Mouse (Mus musculus): ENCODE measurements at regions not wholly inside any gene's neighbourhood (a gene's known extent, or its start where the extent isn't known, plus 50 kb on each side); places are given as distances from the start of the nearest gene placed in this dataset.

DNA sequence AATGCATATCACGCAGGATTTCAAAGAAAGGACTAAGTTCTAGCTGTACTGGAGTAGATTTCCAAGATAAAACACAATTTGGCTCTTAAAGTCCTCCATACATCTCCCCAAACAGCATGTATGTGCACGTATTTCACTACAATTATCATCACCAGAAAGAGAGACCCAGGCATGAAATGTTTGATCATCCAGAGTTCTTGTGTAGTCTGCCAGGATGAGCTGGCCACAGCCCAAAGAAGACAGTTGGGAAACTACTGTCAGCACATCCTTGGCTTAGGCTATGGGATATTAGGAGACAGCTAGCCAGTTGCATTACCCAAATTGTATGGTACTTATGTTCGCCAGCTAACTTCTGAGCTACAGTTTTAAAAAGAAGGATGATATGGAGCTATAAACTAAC is 1216.3 kb downstream of the Pcdh9 start:
- Histone ChIP-seq H3K9ac (replicated peaks) (no peak overlapping the region), H3K27ac (ENCODE audit: low read depth) (no peak overlapping the region), H3K4me3 (ENCODE audit: low read depth, low read length) (no peak overlapping the region), H3K4me2 (ENCODE audit: low read depth, low read length) (no peak overlapping the region), H3K9me3 (ENCODE audit: low read length) (no peaks in the 10 kb centered on the region; the same call in 1 of the 2 replicates), H3K27me3 (ENCODE audit: insufficient read depth, low read length) (no peaks in the 10 kb centered on the region), H3K4me1 (ENCODE audit: insufficient read depth) (no peaks in the 10 kb centered on the region), H3K36me3 (replicated peaks; ENCODE audit: insufficient read depth, low read length) (no peaks in the 10 kb centered on the region)
- ATAC-seq (no peak), DNase-seq (no peak)
- 73% methylated on average over 3 of the region's 3 CpGs for WGBS (ENCODE audit: insufficient replicate concordance)
- TF ChIP-seq CTCF (IDR thresholded peaks at IDR 0.05; ENCODE audit: low read depth) (no peak), EP300 (IDR thresholded peaks at IDR 0.05; ENCODE audit: low read depth) (no peak)
